Mouse (Mus musculus) lung, embryonic 16.5 days (tissue): Measurements from ENCODE around the gene Ccdc106. TPM values are rescaled to one million over a fixed set of nuclear protein-coding genes. Genes with fewer than 3 reads are reported as not detected.
A peak's percentile ranks its signal among the peaks of the same experiment; 100 is the strongest.
"Not testable (repeated sequence)": the region's sequence is repeated elsewhere in the genome, so short reads cannot be mapped to it uniquely, and the experiment has no call there.

Experiments used
- ATAC-seq: fragments of 200-750 bp; cut with Nextera tagmentation; 2 replicates; pipeline ENCODE4 v1.8.0; 2017; ENCODE audit warnings: low read depth, mild to moderate bottlenecking, moderate library complexity
- H3K27ac ChIP-seq: fragments of 300-500 bp; sonication (generic); 2 replicates; pipeline ENCODE4 v1.5.1; 2014; ENCODE audit warnings: mild to moderate bottlenecking, control low read depth, low read length
- H3K27me3 ChIP-seq: fragments of 300-500 bp; sonication (generic); 2 replicates; pipeline ENCODE4 v1.6.1; 2014; ENCODE audit warnings: low read depth, low read length, mixed read lengths; ENCODE audit not compliant: control insufficient read depth, insufficient read depth
- H3K36me3 ChIP-seq: fragments of 300-500 bp; sonication (generic); 2 replicates; pipeline ENCODE4 v1.6.1; 2014; ENCODE audit warnings: low read length; ENCODE audit not compliant: control insufficient read depth, insufficient read depth
- H3K4me1 ChIP-seq: fragments of 300-500 bp; sonication (generic); replicated peaks from 2 replicates; pipeline ENCODE4 v1.6.1; 2014; ENCODE audit warnings: low read length, mixed read lengths; ENCODE audit not compliant: control insufficient read depth, insufficient read depth
- H3K4me2 ChIP-seq: fragments of 300-500 bp; sonication (generic); 2 replicates; pipeline ENCODE4 v1.6.1; 2014; ENCODE audit warnings: low read depth, low read length, control low read depth
- H3K4me3 ChIP-seq: fragments of 300-500 bp; sonication (generic); 2 replicates; pipeline ENCODE4 v1.5.1; 2014; ENCODE audit warnings: mild to moderate bottlenecking, low read length, control low read depth
- H3K9ac ChIP-seq: fragments of 300-500 bp; sonication (generic); 2 replicates; pipeline ENCODE4 v1.6.1; 2014; ENCODE audit warnings: low read length, control low read depth
- H3K9me3 ChIP-seq: fragments of 300-500 bp; sonication (generic); 2 replicates; pipeline ENCODE4 v1.6.1; 2016; ENCODE audit warnings: low read length; ENCODE audit not compliant: control insufficient read depth
- WGBS: fragments of 180-500 bp; shearing (Covaris S2); extraction: QIAGEN DNeasy Blood & Tissue Kit; methylation state at CpG from one replicate; pipeline ENCODE4 v1.1.7; 2014; 5-methylcytosine and 5-hydroxymethylcytosine counted together
- polyA plus RNA-seq: library from polyadenylated mRNA; unstranded; fragments of >200 nt; fragmentation: Nextera tagmentation; extraction: Ambion mirVana; gene quantifications from 2 replicates; pipeline ENCODE4 v1.2.1, GENCODE M21; 2015

The Ccdc106 gene
- polyA plus RNA-seq, 1 experiment from 2014 or later: 5.5 TPM

GRCm38 (mm10) chr7:4993999-4994788 is 26.2 kb upstream of the Ccdc106 start:
- no peak overlapping the region for H3K27ac ChIP-seq
- peaks cover 16% of the 10 kb centered on the region; the same call in 1 of the 2 replicates for H3K4me1 ChIP-seq
- H3K9me3 ChIP-seq: 0 out of 2 replicates have a peak, but pooled peaks cover 2% of the 10 kb centered on the region
- H3K9ac ChIP-seq: 0 out of 2 replicates have a peak overlapping the region, but pooled peaks have one; percentile 79
- peaks cover 21% of the 10 kb centered on the region for H3K36me3 ChIP-seq
- H3K27me3 ChIP-seq: no peaks in the 10 kb centered on the region; the same call in 1 of the 2 replicates
- no peak overlapping the region for H3K4me3 ChIP-seq
- peak overlapping the region; percentile 60; the same call in 1 of the 2 replicates for H3K4me2 ChIP-seq
- WGBS: 55% methylated on average over 57 of the region's 59 CpGs
- ATAC-seq: no peak

GRCm38 (mm10) chr7:4995268-4996002 is 24.9 kb upstream of the Ccdc106 start:
- H3K9ac ChIP-seq: peak overlapping the region; percentile 79
- H3K36me3 ChIP-seq: peaks cover 21% of the 10 kb centered on the region
- H3K4me3 ChIP-seq: peak overlapping the region; percentile 80
- peaks cover 16% of the 10 kb centered on the region; the same call in 1 of the 2 replicates for H3K4me1 ChIP-seq
- peak overlapping the region; percentile 60 for H3K4me2 ChIP-seq
- WGBS: 6% methylated on average over 18 of the region's 19 CpGs
- peak overlapping the region; percentile 40 for H3K27ac ChIP-seq
- peak; percentile 46 for ATAC-seq
- 0 out of 2 replicates have a peak, but pooled peaks cover 2% of the 10 kb centered on the region for H3K9me3 ChIP-seq
- no peaks in the 10 kb centered on the region; the same call in 1 of the 2 replicates for H3K27me3 ChIP-seq

- Histone ChIP-seq H3K9me3 (0 out of 2 replicates have a peak, but pooled peaks cover 2% of the 10 kb centered on the region), H3K9ac (peak within 1 kb of the TSS; percentile 79), H3K4me1 (peaks cover 16% of the 10 kb centered on the region; the same call in 1 of the 2 replicates), H3K27me3 (no peaks in the 10 kb centered on the region; the same call in 1 of the 2 replicates), H3K4me2 (peak within 1 kb of the TSS; percentile 60), H3K4me3 (peak within 1 kb of the TSS; percentile 80), H3K36me3 (peaks cover 21% of the 10 kb centered on the region), H3K27ac (peak within 1 kb of the TSS; percentile 76)
- 2% methylated on average over 19 of the region's 26 CpGs for WGBS
- ATAC-seq: peak; percentile 92
Observed at GRCm38 (mm10) chr7:4996003-4996895, 24.1 kb upstream of the Ccdc106 start, which contains the start of gene Zfp579. Zfp579 (minus strand) TSS chr7:4996158.

- H3K4me3 ChIP-seq: peak overlapping the region; percentile 80
Observed at GRCm38 (mm10) chr7:4996934-4997333, 23.4 kb upstream of the Ccdc106 start.

GRCm38 (mm10) chr7:4999876-5000275 is 20.5 kb upstream of the Ccdc106 start:
- Histone ChIP-seq H3K9me3 (no peaks in the 10 kb centered on the region), H3K4me1 (peaks cover 10% of the 10 kb centered on the region; the same call in 1 of the 2 replicates), H3K27me3 (no peaks in the 10 kb centered on the region), H3K9ac (no peak overlapping the region), H3K36me3 (no peaks in the 10 kb centered on the region), H3K4me3 (no peak overlapping the region), H3K4me2 (no peak overlapping the region), H3K27ac (no peak overlapping the region)
- no peak for ATAC-seq
- 58% methylated on average over 2 of the region's 2 CpGs for WGBS

More at GRCm38 (mm10) chr7:4996934-4997333, 23.4 kb upstream of the Ccdc106 start:
- H3K27me3 ChIP-seq: no peaks in the 10 kb centered on the region; the same call in 1 of the 2 replicates
- H3K36me3 ChIP-seq: peaks cover 16% of the 10 kb centered on the region
- peak; percentile 15; the same call in 1 of the 2 replicates for ATAC-seq
- H3K4me2 ChIP-seq: peak overlapping the region; percentile 60
- no peak overlapping the region; the same call in 1 of the 2 replicates for H3K27ac ChIP-seq
- H3K9ac ChIP-seq: no peak overlapping the region; the same call in 1 of the 2 replicates
- WGBS: 42% methylated on average over 6 of the region's 8 CpGs
- 0 out of 2 replicates have a peak, but pooled peaks cover 2% of the 10 kb centered on the region for H3K9me3 ChIP-seq
- peaks cover 16% of the 10 kb centered on the region; the same call in 1 of the 2 replicates for H3K4me1 ChIP-seq

- not testable (repeated sequence) for ATAC-seq, H3K4me1 ChIP-seq, H3K9me3 ChIP-seq, H3K9ac ChIP-seq, H3K4me3 ChIP-seq, H3K27me3 ChIP-seq, H3K4me2 ChIP-seq, H3K27ac ChIP-seq, H3K36me3 ChIP-seq
- WGBS: 65% methylated on average over 8 of the region's 8 CpGs
Observed at GRCm38 (mm10) chr7:5002876-5003275, 17.5 kb upstream of the Ccdc106 start.

GRCm38 (mm10) chr7:5008229-5008628 is 12.1 kb upstream of the Ccdc106 start:
- Histone ChIP-seq H3K4me2 (no peak overlapping the region), H3K4me3 (no peak overlapping the region), H3K27ac (no peak overlapping the region), H3K9ac (no peak overlapping the region), H3K9me3 (no peaks in the 10 kb centered on the region), H3K27me3 (no peaks in the 10 kb centered on the region), H3K36me3 (peaks cover 53% of the 10 kb centered on the region), H3K4me1 (peaks cover 4% of the 10 kb centered on the region)
- no peak for ATAC-seq
- WGBS: 99% methylated on average over 26 of the region's 26 CpGs

- no peak for ATAC-seq
- Histone ChIP-seq H3K4me2 (peak overlapping the region; percentile 55), H3K36me3 (peaks cover 50% of the 10 kb centered on the region), H3K27ac (peak overlapping the region; percentile 58), H3K4me1 (peaks cover 14% of the 10 kb centered on the region), H3K9ac (no peak overlapping the region), H3K27me3 (no peaks in the 10 kb centered on the region), H3K9me3 (no peaks in the 10 kb centered on the region), H3K4me3 (peak overlapping the region; percentile 83)
- WGBS: 85% methylated on average over 27 of the region's 27 CpGs
Observed at GRCm38 (mm10) chr7:5012681-5013513, 7.5 kb upstream of the Ccdc106 start.
